Mouse (Mus musculus) midbrain, embryonic 11.5 days (tissue): ENCODE data around the gene Klhdc7b. TPM values are rescaled to one million over a fixed set of nuclear protein-coding genes. Genes with fewer than 3 reads are reported as not detected.
"Not testable (repeated sequence)": the region's sequence is repeated elsewhere in the genome, so short reads cannot be mapped to it uniquely, and the experiment has no call there.

Experiments used
- ATAC-seq: fragments of 200-750 bp; cut with Nextera tagmentation; 2 replicates; pipeline ENCODE4 v1.8.0; 2017; ENCODE audit warnings: moderate TSS enrichment, moderate library complexity; ENCODE audit not compliant: low FRiP score
- DNase-seq: peaks from one replicate; pipeline ENCODE4 v3.0.0; 2015; ENCODE audit warnings: low spot score; ENCODE audit errors: missing footprints
- H3K27ac ChIP-seq: fragments of 300-500 bp; sonication (generic); 2 replicates; pipeline ENCODE4 v1.5.1; 2014; ENCODE audit warnings: low read depth, low read length
- H3K27me3 ChIP-seq: fragments of 300-500 bp; sonication (generic); 2 replicates; pipeline ENCODE4 v1.6.1; 2014; ENCODE audit warnings: mild to moderate bottlenecking, low read length, moderate library complexity, mixed read lengths; ENCODE audit not compliant: control insufficient read depth, insufficient read depth
- H3K36me3 ChIP-seq: fragments of 300-500 bp; sonication (generic); 2 replicates; pipeline ENCODE4 v1.6.1; 2014; ENCODE audit warnings: mild to moderate bottlenecking, low read length, moderate library complexity, mixed read lengths; ENCODE audit not compliant: control insufficient read depth, insufficient read depth
- H3K4me1 ChIP-seq: fragments of 300-500 bp; sonication (generic); 2 replicates; pipeline ENCODE4 v1.6.1; 2014; ENCODE audit warnings: low read length; ENCODE audit not compliant: control insufficient read depth, insufficient read depth
- H3K4me2 ChIP-seq: fragments of 300-500 bp; sonication (generic); 2 replicates; pipeline ENCODE4 v1.6.1; 2014; ENCODE audit warnings: mild to moderate bottlenecking, moderate library complexity
- H3K4me3 ChIP-seq: fragments of 300-500 bp; sonication (generic); 2 replicates; pipeline ENCODE4 v1.5.1; 2014; ENCODE audit warnings: low read depth, low read length
- H3K9ac ChIP-seq: fragments of 300-500 bp; sonication (generic); 2 replicates; pipeline ENCODE4 v1.6.1; 2014; ENCODE audit warnings: low read length
- H3K9me3 ChIP-seq: fragments of 300-500 bp; sonication (generic); 2 replicates; pipeline ENCODE4 v1.6.1; 2016; ENCODE audit warnings: low read length; ENCODE audit not compliant: control insufficient read depth
- WGBS: fragments of 180-500 bp; shearing (Covaris S2); extraction: QIAGEN DNeasy Blood & Tissue Kit; methylation state at CpG from one replicate; pipeline ENCODE4 v1.1.7; 2014; 5-methylcytosine and 5-hydroxymethylcytosine counted together
- polyA plus RNA-seq: library from polyadenylated mRNA; unstranded; fragments of >200 nt; fragmentation: Nextera tagmentation; extraction: Ambion mirVana; gene quantifications from 2 replicates; pipeline ENCODE4 v1.2.1, GENCODE M21; 2014

The Klhdc7b gene
- polyA plus RNA-seq, 1 experiment from 2014 or later, result not detected

GRCm38 (mm10) chr15:89429352-89430221 lies 44.9 kb downstream of the Klhdc7b start, which contains the start of the genes C730034F03Rik, Gm44502 and Chkb:
C730034F03Rik (plus strand) TSS chr15:89429589.
Gm44502 (minus strand) TSS chr15:89429696.
Chkb (minus strand) TSS chr15:89429908.
- peaks cover 10% of the 10 kb centered on the region for H3K4me1 ChIP-seq
- H3K9ac ChIP-seq, result peak within 1 kb of the TSS; percentile 83
- H3K4me3 ChIP-seq, result peak within 1 kb of the TSS; percentile 81
- peak; percentile 95 for ATAC-seq
- peak within 1 kb of the TSS; percentile 92 for H3K27ac ChIP-seq
- H3K27me3 ChIP-seq, result no peaks in the 10 kb centered on the region
- H3K36me3 ChIP-seq, result peaks cover 4% of the 10 kb centered on the region; the same call in 1 of the 2 replicates
- WGBS, result under 1% methylated on average over 68 of the region's 70 CpGs
- no peaks in the 10 kb centered on the region for H3K9me3 ChIP-seq
- H3K4me2 ChIP-seq, result peak within 1 kb of the TSS; percentile 90
- peak; percentile 98 for DNase-seq

- DNase-seq (peak; percentile 85), ATAC-seq (no peak)
- Histone ChIP-seq H3K4me3 (peak overlapping the region; percentile 81), H3K9ac (peak overlapping the region; percentile 83), H3K9me3 (no peaks in the 10 kb centered on the region), H3K27ac (peak overlapping the region; percentile 92), H3K4me1 (peaks cover 10% of the 10 kb centered on the region), H3K27me3 (no peaks in the 10 kb centered on the region), H3K4me2 (peak overlapping the region; percentile 90), H3K36me3 (peaks cover 4% of the 10 kb centered on the region; the same call in 1 of the 2 replicates)
- 47% methylated on average over 6 of the region's 6 CpGs for WGBS
Measured at GRCm38 (mm10) chr15:89430341-89430740, 45.6 kb downstream of the Klhdc7b start.

- not testable (repeated sequence) for H3K36me3 ChIP-seq, H3K9me3 ChIP-seq, H3K4me2 ChIP-seq, H3K4me3 ChIP-seq, H3K4me1 ChIP-seq, H3K9ac ChIP-seq, H3K27ac ChIP-seq, H3K27me3 ChIP-seq, ATAC-seq
- DNase-seq, result peak; percentile 71
- 82% methylated on average over 7 of the region's 9 CpGs for WGBS
Measured at GRCm38 (mm10) chr15:89430771-89431170, 46.1 kb downstream of the Klhdc7b start.

GRCm38 (mm10) chr15:89431271-89431670 lies 46.6 kb downstream of the Klhdc7b start:
- Histone ChIP-seq H3K4me3 (no peak overlapping the region), H3K27me3 (no peaks in the 10 kb centered on the region), H3K9me3 (no peaks in the 10 kb centered on the region), H3K36me3 (peaks cover 3% of the 10 kb centered on the region; the same call in 1 of the 2 replicates), H3K4me2 (no peak overlapping the region), H3K27ac (no peak overlapping the region), H3K4me1 (peaks cover 10% of the 10 kb centered on the region), H3K9ac (no peak overlapping the region)
- DNase-seq (peak; percentile 64), ATAC-seq (no peak)
- WGBS, result 87% methylated on average over 3 of the region's 3 CpGs

- Histone ChIP-seq H3K9ac (no peak overlapping the region), H3K4me1 (peaks cover 10% of the 10 kb centered on the region), H3K36me3 (no peaks in the 10 kb centered on the region; the same call in 1 of the 2 replicates), H3K9me3 (no peaks in the 10 kb centered on the region), H3K27me3 (no peaks in the 10 kb centered on the region), H3K27ac (no peak overlapping the region), H3K4me3 (no peak overlapping the region), H3K4me2 (no peak overlapping the region)
- ATAC-seq (no peak), DNase-seq (peak; percentile 41)
- 90% methylated on average over 6 of the region's 6 CpGs for WGBS
Measured at GRCm38 (mm10) chr15:89431806-89432205, 47.1 kb downstream of the Klhdc7b start.

GRCm38 (mm10) chr15:89432946-89433345 lies 48.2 kb downstream of the Klhdc7b start:
- Histone ChIP-seq H3K9me3 (no peaks in the 10 kb centered on the region), H3K27me3 (no peaks in the 10 kb centered on the region), H3K27ac (no peak overlapping the region), H3K4me3 (no peak overlapping the region), H3K4me1 (peaks cover 10% of the 10 kb centered on the region), H3K36me3 (no peaks in the 10 kb centered on the region), H3K4me2 (no peak overlapping the region), H3K9ac (no peak overlapping the region)
- ATAC-seq (no peak), DNase-seq (no peak)
- 76% methylated on average over 4 of the region's 4 CpGs for WGBS

- Histone ChIP-seq H3K4me1 (peaks cover 4% of the 10 kb centered on the region; the same call in 1 of the 2 replicates), H3K36me3 (no peaks in the 10 kb centered on the region), H3K27me3 (no peaks in the 10 kb centered on the region), H3K4me2 (no peak overlapping the region), H3K4me3 (no peak overlapping the region), H3K27ac (no peak overlapping the region), H3K9ac (no peak overlapping the region), H3K9me3 (no peaks in the 10 kb centered on the region)
- DNase-seq (no peak), ATAC-seq (no peak)
- WGBS, result 81% methylated on average over 3 of the region's 3 CpGs
Measured at GRCm38 (mm10) chr15:89434136-89434535, 49.4 kb downstream of the Klhdc7b start.

- H3K36me3 ChIP-seq, result no peaks in the 10 kb centered on the region
- WGBS, result 83% methylated on average over 5 of the region's 5 CpGs
- ATAC-seq, result no peak
Measured at GRCm38 (mm10) chr15:89435878-89436277, 51.2 kb downstream of the Klhdc7b start.

More at GRCm38 (mm10) chr15:89435878-89436277, 51.2 kb downstream of the Klhdc7b start:
- Histone ChIP-seq H3K27me3 (no peaks in the 10 kb centered on the region), H3K9ac (no peak overlapping the region), H3K27ac (no peak overlapping the region), H3K4me1 (no peaks in the 10 kb centered on the region), H3K4me3 (no peak overlapping the region), H3K4me2 (no peak overlapping the region), H3K9me3 (no peaks in the 10 kb centered on the region)
- DNase-seq, result peak; percentile 65
